Mouse (Mus musculus) limb, embryonic 14.5 days (tissue): ENCODE measurements around the gene Asic2. TPM values are rescaled to one million over a fixed set of nuclear protein-coding genes. Genes with fewer than 3 reads are reported as not detected.

Source experiments
- ATAC-seq: fragments of 200-750 bp; cut with Nextera tagmentation; 2 replicates; pipeline ENCODE4 v1.8.0; 2017; ENCODE audit warnings: low read depth, moderate number of reproducible peaks, moderate TSS enrichment; ENCODE audit not compliant: low FRiP score
- DNase-seq: peaks from one replicate; pipeline ENCODE4 v3.0.0-alpha.2; 2015; ENCODE audit warnings: low spot score
- H3K27ac ChIP-seq: fragments of 300-500 bp; sonication (generic); replicated peaks from 2 replicates; pipeline ENCODE4 v1.5.1; 2014; ENCODE audit warnings: low read depth, mild to moderate bottlenecking, low read length, moderate library complexity, mixed read lengths
- H3K27me3 ChIP-seq: fragments of 300-500 bp; sonication (generic); 2 replicates; pipeline ENCODE4 v1.6.1; 2014; ENCODE audit warnings: low read length, mixed read lengths; ENCODE audit not compliant: control insufficient read depth, insufficient read depth
- H3K36me3 ChIP-seq: fragments of 300-500 bp; sonication (generic); 2 replicates; pipeline ENCODE4 v1.6.1; 2014; ENCODE audit warnings: mild to moderate bottlenecking, low read length, moderate library complexity, mixed read lengths; ENCODE audit not compliant: control insufficient read depth, insufficient read depth
- H3K4me1 ChIP-seq: fragments of 300-500 bp; sonication (generic); 2 replicates; pipeline ENCODE4 v1.6.1; 2014; ENCODE audit warnings: antibody characterized with exemption, low read length, mixed read lengths; ENCODE audit not compliant: control insufficient read depth, insufficient read depth
- H3K4me2 ChIP-seq: fragments of 300-500 bp; sonication (generic); replicated peaks from 2 replicates; pipeline ENCODE4 v1.6.1; 2014; ENCODE audit warnings: low read depth, mild to moderate bottlenecking, low read length, moderate library complexity; ENCODE audit not compliant: severe bottlenecking
- H3K4me3 ChIP-seq: fragments of 300-500 bp; sonication (generic); replicated peaks from 2 replicates; pipeline ENCODE4 v1.5.1; 2014; ENCODE audit warnings: low read length
- H3K9ac ChIP-seq: fragments of 300-500 bp; sonication (generic); 2 replicates; pipeline ENCODE4 v1.6.1; 2014; ENCODE audit warnings: mild to moderate bottlenecking, low read depth, low read length, moderate library complexity; ENCODE audit not compliant: severe bottlenecking
- H3K9me3 ChIP-seq: fragments of 300-500 bp; sonication (generic); 2 replicates; pipeline ENCODE4 v1.6.1; 2016; ENCODE audit warnings: low read length; ENCODE audit not compliant: control insufficient read depth
- POLR2A ChIP-seq: fragments of 200-500 bp; IDR thresholded peaks from 2 replicates; pipeline ENCODE4 v1.8.0; 2012; ENCODE audit warnings: inconsistent platforms, mild to moderate bottlenecking, moderate library complexity, borderline replicate concordance; ENCODE audit not compliant: insufficient read depth, insufficient read length; ENCODE audit errors: extremely low read depth
- WGBS: fragments of 180-500 bp; shearing (Covaris S2); extraction: QIAGEN DNeasy Blood & Tissue Kit; methylation state at CpG from one replicate; pipeline ENCODE4 v1.1.7; 2014; 5-methylcytosine and 5-hydroxymethylcytosine counted together
- polyA plus RNA-seq, 2 experiments: library from polyadenylated mRNA; depleted of rRNA in 1 of 2; stranded (reverse) in 1 of 2; unstranded in 1 of 2; fragments of >200 nt; fragmentation: Nextera tagmentation in 1 of 2; extraction: Ambion mirVana in 1 of 2; gene quantifications; 2 replicates each; pipeline versions ENCODE4 v1.2.1 to v1.2.3; 2012 to 2014

The Asic2 gene
- polyA plus RNA-seq, 2 experiments = 0.72 to 1.3 TPM

DNA sequence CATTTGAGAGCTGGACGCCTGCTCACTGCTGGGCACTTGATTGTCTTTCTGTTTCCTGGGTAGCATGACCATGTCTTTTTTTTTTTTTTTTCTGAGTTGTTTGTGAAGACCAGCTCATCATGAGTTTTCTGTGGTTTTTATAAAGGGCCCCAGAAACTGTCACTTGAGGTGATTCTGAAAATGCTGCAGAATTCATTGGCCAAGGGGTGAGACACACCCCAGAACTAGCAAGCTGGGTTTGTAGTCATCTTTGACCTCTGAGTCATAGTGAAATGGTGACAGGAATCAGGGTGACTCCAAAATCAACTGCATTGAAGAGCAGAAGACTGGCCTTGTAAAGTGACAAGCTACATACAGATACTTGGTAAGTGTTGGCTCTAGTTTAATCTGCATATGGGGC is 521.9 kb downstream of the Asic2 start:
- Histone ChIP-seq H3K27me3 (no peaks in the 10 kb centered on the region), H3K4me2 (no peak overlapping the region), H3K4me1 (peaks cover 13% of the 10 kb centered on the region; the same call in 1 of the 2 replicates), H3K9me3 (no peaks in the 10 kb centered on the region), H3K9ac (no peak overlapping the region), H3K4me3 (no peak overlapping the region), H3K27ac (no peak overlapping the region), H3K36me3 (no peaks in the 10 kb centered on the region)
- 74% methylated on average over 1 of the region's 1 CpGs for WGBS
- no peak for TF ChIP-seq POLR2A
- DNase-seq (no peak), ATAC-seq (no peak)

DNA sequence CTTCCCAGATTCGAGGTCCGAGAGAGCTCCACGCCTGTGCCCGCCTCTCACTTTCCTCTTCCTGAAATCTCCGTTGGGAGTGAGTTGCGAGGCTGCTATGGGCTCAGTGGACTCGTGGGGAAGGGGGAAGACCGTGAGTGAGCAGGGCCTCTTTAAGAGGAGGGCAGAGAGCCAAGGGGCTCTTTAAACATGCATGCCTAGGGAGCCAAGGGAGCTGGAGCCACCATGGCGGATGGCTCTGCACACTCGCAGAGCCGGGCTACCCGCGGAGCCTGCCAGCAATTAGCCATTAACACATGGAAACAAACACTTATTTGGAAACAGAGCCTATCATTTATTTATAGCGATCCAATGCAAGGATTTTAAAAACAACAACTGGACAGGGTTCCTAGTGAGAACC is 541.4 kb downstream of the Asic2 start:
- Histone ChIP-seq H3K9me3 (no peaks in the 10 kb centered on the region), H3K4me3 (no peak overlapping the region), H3K9ac (no peak overlapping the region), H3K4me1 (peaks cover 5% of the 10 kb centered on the region; the same call in 1 of the 2 replicates), H3K36me3 (no peaks in the 10 kb centered on the region), H3K27me3 (no peaks in the 10 kb centered on the region), H3K27ac (no peak overlapping the region), H3K4me2 (no peak overlapping the region; the same call in 1 of the 2 replicates)
- ATAC-seq (no peak), DNase-seq (peak; percentile 22)
- TF ChIP-seq POLR2A = no peak
- WGBS = 32% methylated on average over 14 of the region's 14 CpGs

DNA sequence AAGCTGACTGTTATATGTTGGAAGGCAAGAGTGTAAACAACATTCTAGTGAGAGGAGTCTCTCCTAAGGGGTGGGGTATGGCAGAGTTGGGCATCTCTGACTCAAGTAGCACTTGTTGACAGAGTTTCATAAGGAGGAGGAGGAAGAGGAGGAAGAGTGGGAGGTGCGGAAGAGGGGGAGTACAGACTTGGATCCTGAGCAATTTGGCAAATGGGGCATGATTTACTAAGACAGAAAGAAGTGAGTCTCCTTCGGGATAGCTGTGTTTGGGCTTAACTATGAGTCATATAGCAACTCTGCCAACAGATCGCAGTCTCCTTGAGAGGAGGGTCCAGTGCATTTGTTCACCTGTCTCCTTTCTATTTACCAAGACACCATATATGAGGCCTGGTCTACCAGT is 549.1 kb downstream of the Asic2 start:
- ATAC-seq = no peak
- DNase-seq = no peak
- Histone ChIP-seq H3K4me2 (no peak overlapping the region), H3K4me3 (no peak overlapping the region), H3K27me3 (no peaks in the 10 kb centered on the region), H3K9ac (no peak overlapping the region), H3K36me3 (no peaks in the 10 kb centered on the region), H3K27ac (no peak overlapping the region), H3K9me3 (no peaks in the 10 kb centered on the region), H3K4me1 (no peaks in the 10 kb centered on the region)
- no peak for TF ChIP-seq POLR2A
- WGBS = 94% methylated on average over 3 of the region's 3 CpGs

DNA sequence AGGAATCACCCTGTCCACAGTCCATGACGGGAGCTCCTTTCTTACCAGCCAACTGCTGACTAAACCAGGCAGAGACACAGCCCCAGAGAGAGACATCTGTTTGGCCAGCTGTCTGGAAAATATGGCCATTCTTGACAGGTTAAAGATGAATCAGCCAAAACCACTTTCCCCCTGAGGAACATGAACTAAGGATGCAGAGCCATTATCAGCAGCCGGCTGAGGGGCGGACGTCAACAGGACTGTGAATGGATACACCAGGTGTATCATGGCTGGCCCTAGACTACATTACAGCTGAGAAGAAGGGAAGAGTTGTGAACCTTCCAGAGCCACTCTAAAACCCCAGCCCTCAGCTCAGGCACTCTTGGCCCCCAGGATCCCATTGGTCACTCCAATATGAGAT is 550.2 kb downstream of the Asic2 start:
- Histone ChIP-seq H3K4me1 (no peaks in the 10 kb centered on the region), H3K36me3 (no peaks in the 10 kb centered on the region), H3K4me3 (no peak overlapping the region), H3K9me3 (no peaks in the 10 kb centered on the region), H3K27ac (no peak overlapping the region), H3K4me2 (no peak overlapping the region), H3K27me3 (no peaks in the 10 kb centered on the region), H3K9ac (no peak overlapping the region)
- DNase-seq (no peak), ATAC-seq (no peak)
- WGBS = 83% methylated on average over 4 of the region's 4 CpGs
- TF ChIP-seq POLR2A = no peak

DNA sequence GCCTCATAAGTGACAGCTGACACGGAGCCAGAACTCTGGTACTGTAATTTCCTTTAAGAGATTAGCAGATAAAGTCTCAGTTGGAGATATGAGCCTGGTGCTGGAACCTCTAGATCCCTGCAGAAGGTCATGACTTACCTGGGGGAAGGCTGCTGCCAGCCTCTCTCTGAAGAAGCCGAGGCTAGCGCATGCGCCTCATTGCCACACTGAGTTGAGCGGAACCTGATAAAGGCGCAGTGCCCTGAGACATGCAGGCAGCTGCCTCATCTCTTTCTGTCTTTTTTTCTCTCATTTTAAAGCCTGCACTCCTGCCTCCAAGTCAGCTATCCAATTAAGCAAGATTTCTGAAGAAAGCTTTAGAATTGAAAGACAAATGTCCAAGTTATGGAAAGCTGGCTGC is 551.9 kb downstream of the Asic2 start:
- Histone ChIP-seq H3K27me3 (no peaks in the 10 kb centered on the region), H3K36me3 (no peaks in the 10 kb centered on the region), H3K9me3 (no peaks in the 10 kb centered on the region), H3K27ac (no peak overlapping the region), H3K9ac (no peak overlapping the region), H3K4me2 (no peak overlapping the region), H3K4me1 (no peaks in the 10 kb centered on the region), H3K4me3 (no peak overlapping the region)
- no peak for DNase-seq
- no peak for TF ChIP-seq POLR2A
- WGBS = 83% methylated on average over 6 of the region's 6 CpGs
- no peak for ATAC-seq

DNA sequence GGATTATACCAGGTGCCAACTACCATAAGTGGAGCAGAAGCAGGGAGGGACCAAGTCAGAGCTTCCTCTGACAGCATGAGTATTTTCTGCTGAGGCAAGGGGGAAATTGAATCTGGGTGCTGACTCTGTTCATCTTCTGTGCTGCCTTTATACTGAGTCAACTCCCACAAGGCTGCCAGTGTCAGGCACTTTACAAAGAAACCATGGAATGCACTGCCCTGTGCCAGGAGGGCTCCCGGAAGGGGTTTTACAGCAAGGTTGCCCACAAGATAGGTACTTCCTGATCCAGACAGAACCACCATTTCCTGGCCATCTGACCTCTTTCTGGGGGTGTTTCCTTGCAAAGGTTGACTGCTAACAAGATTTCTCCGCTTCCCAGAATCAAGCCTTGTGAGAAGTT is 553.7 kb downstream of the Asic2 start:
- Histone ChIP-seq H3K4me2 (no peak overlapping the region), H3K4me1 (no peaks in the 10 kb centered on the region), H3K4me3 (no peak overlapping the region), H3K9ac (no peak overlapping the region), H3K9me3 (no peaks in the 10 kb centered on the region), H3K36me3 (no peaks in the 10 kb centered on the region), H3K27ac (no peak overlapping the region), H3K27me3 (no peaks in the 10 kb centered on the region)
- ATAC-seq (no peak), DNase-seq (no peak)
- WGBS = 85% methylated on average over 2 of the region's 2 CpGs
- no peak for TF ChIP-seq POLR2A
